Mouse (Mus musculus) adrenal gland, adult 18-20 months (tissue): ENCODE data around the gene Lce6a. TPM values are rescaled to one million over a fixed set of nuclear protein-coding genes. Genes with fewer than 3 reads are reported as not detected.

ENCODE experiments used
- DNase-seq, 2 experiments: peaks; one replicate each; pipeline ENCODE4 v3.0.0; 2021 to 2022; ENCODE audit warnings: low spot score in 2 of 2
- long read RNA-seq, 2 experiments: library from polyadenylated mRNA; stranded (forward); transcript quantifications; one replicate each; pipeline ENCODE4 v2.0.0; 2021
- total RNA-seq, 2 experiments: library from RNA; stranded (reverse); gene quantifications; 1 replicate in 1 of 2; 2 replicates in 1 of 2; pipeline ENCODE4 v1.2.3; 2021

Lce6a gene
- not detected for total RNA-seq
- long read RNA-seq, experiment 1 = 0 reads
- long read RNA-seq, experiment 2 = 0 reads

DNA sequence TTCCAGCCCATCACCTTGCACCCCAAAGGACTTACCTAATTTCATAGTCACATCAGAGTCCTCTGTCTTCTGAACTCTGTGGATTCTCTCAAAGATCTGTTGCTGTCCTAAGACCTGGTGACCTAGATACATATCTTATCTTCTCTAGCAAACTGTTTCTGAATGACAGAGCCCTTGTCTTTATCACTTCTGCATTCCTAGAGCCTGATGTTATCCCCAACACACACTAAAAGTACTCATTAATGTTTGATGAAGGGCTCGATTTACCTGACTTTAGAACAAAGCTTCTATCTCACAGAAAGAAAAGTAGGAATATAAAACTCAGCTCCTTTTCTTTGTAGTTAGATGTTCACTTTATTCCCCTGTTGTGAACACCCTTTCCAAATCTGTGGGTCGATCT lies at the start of gene Lce6a:
TSS of gene Lce6a (minus strand) at position 101 of the 400 bp plus-strand sequence.
- no peak for DNase-seq

GRCm38 (mm10) chr3:92670215-92670614 lies 48.8 kb upstream of the Lce6a start, which contains the start of gene Lce1a2:
Gene Lce1a2, minus strand, starts transcription at chr3:92670315.
- no peak for DNase-seq

- DNase-seq = no peak
Measured at GRCm38 (mm10) chr3:92656826-92657225, 35.4 kb upstream of the Lce6a start, which contains the start of gene Lce1b. Gene Lce1b, minus strand, starts transcription at chr3:92656926.

DNA sequence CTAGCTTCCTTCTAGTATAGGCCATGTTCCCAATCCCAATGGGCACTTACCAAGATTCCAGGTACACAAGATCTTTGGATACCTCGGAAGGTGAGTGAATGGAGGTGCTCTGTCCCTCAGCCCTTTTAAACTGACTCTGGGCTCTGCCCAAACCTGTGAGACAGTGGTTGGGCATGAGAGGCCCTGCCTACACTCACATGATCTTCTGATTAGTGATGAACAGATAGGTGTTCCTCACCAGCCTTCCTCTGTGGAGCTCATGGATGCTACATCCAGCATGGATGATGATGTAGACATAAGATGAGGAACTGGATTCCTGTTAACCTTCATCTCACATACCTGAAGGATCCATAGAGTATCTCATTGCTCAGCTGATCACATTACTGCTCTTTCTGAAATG lies 26.7 kb upstream of the Lce6a start, which contains the start of gene Lce1a1:
TSS of gene Lce1a1 (minus strand) at position 101 of the 400 bp plus-strand sequence.
- DNase-seq = no peak

DNA sequence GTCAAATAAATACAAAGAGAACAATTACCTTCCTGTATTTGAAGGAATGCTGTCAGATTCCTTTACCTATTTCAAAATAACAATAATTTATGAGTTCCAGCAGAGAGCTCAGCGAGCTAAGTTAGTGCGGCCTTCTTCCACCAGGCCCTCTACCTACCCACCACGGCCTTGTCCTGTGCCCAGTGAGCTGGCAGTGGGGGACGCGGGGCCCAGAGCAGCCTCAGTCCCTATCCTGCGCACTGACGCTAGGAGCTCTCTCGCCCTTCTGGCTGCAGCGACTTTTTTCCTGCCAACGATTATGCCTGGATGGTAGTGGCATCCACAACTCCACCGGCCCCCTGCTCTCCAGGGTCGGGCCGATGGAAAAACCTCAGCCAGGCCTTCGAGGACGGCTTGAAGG lies 18.4 kb upstream of the Lce6a start:
- DNase-seq = no peak

- no peak for DNase-seq
Measured at GRCm38 (mm10) chr3:92638653-92638991, 17.2 kb upstream of the Lce6a start.

- no peak for DNase-seq
Measured at GRCm38 (mm10) chr3:92637745-92638652, 16.5 kb upstream of the Lce6a start.

DNA sequence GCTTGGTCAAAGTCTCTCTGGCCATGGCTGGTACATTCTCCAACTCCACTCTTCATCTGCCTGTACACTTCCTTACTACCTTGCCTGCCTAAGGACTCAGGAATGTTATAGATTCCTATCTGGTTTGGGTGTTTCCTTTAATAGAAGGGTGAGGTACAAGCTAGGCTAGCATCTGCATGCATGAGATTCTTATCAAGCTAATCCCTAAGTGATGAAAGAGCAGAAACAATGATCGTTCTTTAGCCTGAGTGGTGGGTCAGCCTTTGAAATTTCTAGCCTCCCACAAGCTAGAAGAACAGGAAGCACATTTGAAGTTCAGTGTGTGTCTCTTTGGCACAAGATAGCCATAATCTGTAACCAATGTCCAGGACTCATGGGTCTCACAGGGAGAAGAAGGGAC lies 11.7 kb downstream of the Lce6a start:
- no peak for DNase-seq

DNA sequence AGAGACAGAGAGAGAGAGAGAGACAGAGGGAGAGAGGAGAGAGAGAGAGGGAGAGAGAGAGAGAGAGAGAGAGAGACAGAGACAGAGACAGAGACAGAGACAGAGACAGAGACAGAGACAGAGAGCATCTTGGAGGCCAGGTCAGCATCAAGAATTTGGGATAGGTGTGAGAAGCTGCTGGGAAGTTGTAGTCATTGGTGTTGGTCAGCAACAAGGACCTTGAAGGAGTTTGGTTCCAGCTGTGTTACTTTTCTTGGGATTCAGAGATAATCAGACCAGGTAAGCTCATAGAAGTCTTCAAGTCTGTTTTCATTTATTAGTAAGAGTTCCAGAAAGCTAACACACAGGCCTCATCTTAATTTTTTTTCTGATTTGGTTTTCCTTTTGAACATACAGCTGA lies 14.1 kb downstream of the Lce6a start, which contains the start of gene 2210017I01Rik:
TSS of gene 2210017I01Rik (minus strand) at position 101 of the 400 bp plus-strand sequence.
- no peak for DNase-seq

- DNase-seq = no peak
Measured at GRCm38 (mm10) chr3:92602169-92602568, 19.3 kb downstream of the Lce6a start.

DNA sequence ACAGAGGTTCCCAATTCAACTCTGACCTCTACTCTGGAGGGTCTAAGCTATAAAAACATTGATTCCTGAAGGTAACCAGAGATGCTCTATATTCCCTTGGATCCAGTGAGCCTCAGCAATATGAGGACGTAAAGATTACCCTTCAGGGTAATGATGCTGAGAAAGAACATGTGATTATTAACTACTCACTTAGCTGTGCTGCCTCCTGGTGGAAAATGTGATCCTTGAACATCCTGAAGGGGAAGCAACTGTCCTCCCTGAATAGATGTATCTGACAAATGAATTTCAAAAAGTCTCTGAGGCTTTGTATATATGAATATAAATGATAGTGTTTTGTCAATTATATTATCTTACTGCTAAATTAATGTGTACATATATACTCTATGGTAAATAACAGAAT lies 21.0 kb downstream of the Lce6a start:
- no peak for DNase-seq

DNA sequence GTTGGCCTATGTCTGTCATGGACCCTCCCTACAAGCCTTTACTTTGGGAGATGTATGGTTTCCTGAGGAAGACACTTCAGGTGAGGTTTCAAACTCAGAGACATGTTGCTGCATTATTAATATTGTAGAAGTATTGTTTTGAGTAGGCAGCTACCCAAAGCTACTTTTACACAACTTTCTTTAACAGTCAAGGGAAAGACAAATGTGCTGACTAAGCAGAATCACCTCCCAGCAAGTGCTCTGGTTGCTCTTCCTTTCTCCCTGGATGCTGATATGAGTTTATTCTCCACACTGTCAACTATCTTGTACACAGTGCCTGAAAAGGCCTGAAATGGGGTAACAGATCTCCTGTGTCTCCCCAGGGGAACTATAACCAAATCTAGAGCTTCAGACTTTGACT lies 21.5 kb downstream of the Lce6a start:
- no peak for DNase-seq

DNA sequence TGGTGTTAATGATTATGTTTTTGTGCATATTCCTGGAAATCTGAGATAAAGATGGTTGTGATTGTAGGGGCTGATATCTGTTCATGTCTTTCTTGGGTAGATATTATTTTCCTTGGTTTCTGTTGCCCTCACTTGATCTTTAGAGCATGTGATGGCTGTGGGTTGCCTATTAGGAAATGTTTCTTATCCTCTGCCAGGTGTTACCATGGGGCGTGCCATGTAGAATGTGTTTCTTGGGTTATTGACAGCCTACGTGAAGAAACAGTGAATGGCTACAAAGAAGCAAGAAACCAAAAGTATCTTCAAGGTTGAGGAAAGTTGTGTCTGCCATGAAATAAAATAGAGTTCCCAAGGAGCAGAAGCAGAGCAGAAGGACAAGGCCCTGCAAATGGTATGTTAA lies 23.0 kb downstream of the Lce6a start:
- DNase-seq = no peak

DNA sequence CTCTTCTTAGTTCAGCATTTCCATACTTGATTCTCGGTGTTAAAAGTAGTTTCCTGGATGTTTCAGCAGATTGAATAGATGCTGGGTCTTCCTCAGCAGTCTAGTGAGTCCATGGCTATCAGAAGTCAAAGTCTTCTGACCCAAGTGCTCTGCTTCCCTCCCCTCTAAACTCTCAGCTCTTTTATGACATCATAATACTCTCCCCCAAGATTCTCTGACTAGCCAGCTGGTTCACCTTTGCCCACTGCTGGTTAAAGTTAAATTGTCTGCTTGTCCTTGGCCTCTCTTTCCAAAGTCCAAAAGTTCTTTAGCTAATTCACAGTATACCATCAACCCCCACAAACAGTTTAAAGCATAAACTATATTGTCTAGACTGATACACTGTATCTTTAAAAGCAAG lies 32.6 kb downstream of the Lce6a start, which contains the start of gene Smcp:
TSS of gene Smcp (minus strand) at position 140 of the 400 bp plus-strand sequence.
- no peak for DNase-seq

DNA sequence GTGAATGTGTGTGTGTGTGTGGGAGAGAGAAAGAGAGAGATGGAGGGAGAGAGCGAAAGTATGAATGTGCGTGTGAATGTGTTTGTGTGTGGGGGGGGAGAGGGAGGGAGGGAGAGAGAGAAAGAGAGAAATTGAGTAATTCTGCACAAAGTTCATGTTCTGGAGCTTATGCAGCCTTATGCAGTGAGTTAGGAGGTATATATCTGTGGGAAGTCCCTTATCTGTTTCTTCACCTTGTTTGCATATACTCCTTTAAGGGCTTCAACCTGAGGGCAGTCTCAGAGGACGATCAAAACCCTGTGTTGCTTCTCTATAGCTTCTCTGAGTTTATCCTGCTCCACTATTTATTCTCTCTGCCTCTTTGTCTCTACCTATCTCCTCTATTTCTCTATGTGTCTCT lies 34.3 kb downstream of the Lce6a start:
- DNase-seq = no peak

DNA sequence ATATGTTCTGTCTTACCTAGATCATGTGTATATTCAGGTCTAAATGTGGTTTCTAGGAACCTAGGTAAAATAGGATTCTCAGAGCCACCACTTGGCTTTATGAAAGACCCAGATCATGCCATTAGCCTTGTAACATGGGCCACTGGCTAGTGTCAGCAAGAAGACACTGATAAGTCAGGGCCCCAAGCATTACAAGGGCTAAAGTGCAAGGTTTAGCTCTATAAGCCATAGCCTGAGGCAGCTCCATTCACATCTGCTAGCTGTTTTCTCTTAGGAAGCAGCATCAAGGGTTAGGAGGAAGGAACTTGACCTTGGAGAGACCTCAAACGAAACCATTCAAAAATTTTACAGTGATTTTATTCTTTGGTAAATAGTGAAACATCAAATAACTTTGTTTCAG lies 36.4 kb downstream of the Lce6a start:
- no peak for DNase-seq

GRCm38 (mm10) chr3:92583164-92583826 lies 38.2 kb downstream of the Lce6a start:
- DNase-seq = no peak

- DNase-seq = no peak
Measured at GRCm38 (mm10) chr3:92579508-92579907, 42.0 kb downstream of the Lce6a start.

DNA sequence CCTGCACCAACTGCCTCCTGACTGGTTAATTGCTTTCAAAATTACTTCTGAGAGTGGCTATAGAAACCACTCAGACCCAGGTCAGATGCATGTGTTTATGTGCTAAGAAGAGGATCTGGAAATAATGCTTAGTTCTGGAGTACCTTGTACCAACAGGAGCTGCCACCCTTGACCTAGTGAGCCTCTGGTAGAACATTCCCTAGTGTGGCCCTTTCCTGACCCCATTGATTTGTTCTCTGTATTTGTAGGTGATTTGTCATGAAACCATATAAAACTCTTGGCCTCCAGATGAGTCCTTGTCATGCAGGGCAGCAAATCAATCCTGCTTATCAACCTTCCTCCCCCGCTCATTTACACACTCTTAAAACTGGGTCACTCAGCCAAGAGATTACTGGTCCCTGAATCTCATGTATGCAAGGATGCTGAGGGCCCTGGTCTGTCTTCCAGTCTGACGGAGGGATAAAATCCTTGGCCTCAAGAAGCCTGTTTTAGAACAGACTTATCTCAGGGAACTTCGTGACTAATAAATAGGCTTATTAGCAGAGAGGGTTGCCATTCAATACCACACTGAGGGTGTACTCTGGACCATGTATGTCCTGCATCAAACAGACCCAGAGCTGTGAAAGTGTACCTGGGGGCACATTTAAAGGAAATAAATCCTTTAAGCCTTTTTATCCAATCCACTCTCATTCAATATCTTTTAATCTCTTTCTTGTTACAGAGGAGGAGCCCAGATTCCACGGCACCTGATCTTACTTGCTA lies 42.6 kb downstream of the Lce6a start:
- DNase-seq = no peak

DNA sequence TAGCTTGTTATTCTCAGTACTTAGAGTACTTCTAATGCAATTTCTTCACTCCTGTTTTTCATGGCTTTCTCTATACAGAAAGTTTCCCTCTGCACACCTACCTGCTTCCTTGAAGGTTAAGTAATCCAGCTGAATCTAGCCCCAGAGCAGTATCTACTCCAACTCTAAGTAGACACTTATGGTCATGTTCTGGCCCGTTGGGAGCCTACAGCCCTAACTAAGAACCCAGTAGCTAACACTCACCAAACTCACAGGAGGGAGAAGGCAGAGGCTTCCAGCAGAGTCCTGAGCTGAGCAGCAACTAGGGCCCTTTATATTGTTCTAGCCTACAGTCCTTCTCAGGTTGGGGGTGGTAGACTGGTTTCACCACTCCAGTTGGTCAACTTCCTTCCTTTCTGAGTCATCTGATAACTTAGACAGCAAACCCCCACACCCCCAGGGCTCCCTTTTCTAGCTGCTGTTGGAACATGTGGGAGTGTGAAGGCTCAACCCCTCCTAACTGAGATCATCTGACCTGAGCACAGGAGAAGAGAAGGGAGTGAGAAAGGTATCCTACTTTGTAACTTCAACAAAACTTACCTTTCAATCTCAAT lies 47.9 kb downstream of the Lce6a start, which contains the start of gene Ivl:
TSS of gene Ivl (minus strand) at position 287 of the 593 bp plus-strand sequence.
- no peak for DNase-seq
